Mouse (Mus musculus) T-helper 17 cell (primary cell): ENCODE data around the gene Etnppl.

Experiments used
- in situ Hi-C, 2 experiments: fragments of 300-600 bp; cut with MboI, MseI; formaldehyde crosslinking; loops; 1 replicate in 1 of 2; 2 replicates in 1 of 2; pipeline ENCODE4 v1.15.1; 2025; ENCODE audit warnings: high pct_unique_total_duplicates in 2 of 2

Gene Etnppl

GRCm38 (mm10) chr3:130671291-130671690 lies 54.0 kb downstream of the Etnppl start:
- in situ Hi-C loops, result no loop called here

- in situ Hi-C loops, result loop anchor here in 1 of 2 experiments (25.0 kb wide), 1 partner anchor 841 kb away; the partner anchor contains the start of genes Cfi and Gar1
Measured at GRCm38 (mm10) chr3:130677671-130678460, 60.6 kb downstream of the Etnppl start.

- in situ Hi-C loops, result loop anchor here in 1 of 2 experiments (25.0 kb wide), 1 partner anchor 844 kb away; the partner anchor contains the start of genes Cfi and Gar1
Measured at GRCm38 (mm10) chr3:130681226-130681625, 64.0 kb downstream of the Etnppl start.

- in situ Hi-C loops, result loop anchor here in 1 of 2 experiments (25.0 kb wide), 1 partner anchor 845 kb away; the partner anchor contains the start of genes Cfi and Gar1
Measured at GRCm38 (mm10) chr3:130682183-130682582, 64.9 kb downstream of the Etnppl start.

- in situ Hi-C loops, result loop anchor here in 1 of 2 experiments (25.0 kb wide), 1 partner anchor 847 kb away; the partner anchor contains the start of genes Cfi and Gar1
Measured at GRCm38 (mm10) chr3:130683836-130684235, 66.6 kb downstream of the Etnppl start.

- in situ Hi-C loops, result loop anchor here (5.0 to 25.0 kb wide), 2 partner anchors 587 to 847 kb away; partner anchors contain the start of genes Cfi (in 1 of the 2) and Gar1 (in 1 of the 2)
Measured at GRCm38 (mm10) chr3:130684276-130685013, 67.2 kb downstream of the Etnppl start.

- in situ Hi-C loops, result loop anchor here (5.0 to 25.0 kb wide), 2 partner anchors 588 to 848 kb away; partner anchors contain the start of genes Cfi (in 1 of the 2) and Gar1 (in 1 of the 2)
Measured at GRCm38 (mm10) chr3:130685014-130685366, 67.7 kb downstream of the Etnppl start.

GRCm38 (mm10) chr3:130687051-130687450 lies 69.8 kb downstream of the Etnppl start:
- in situ Hi-C loops, result loop anchor here (5.0 to 25.0 kb wide), 2 partner anchors 590 to 850 kb away; partner anchors contain the start of genes Cfi (in 1 of the 2) and Gar1 (in 1 of the 2)
